Mouse (Mus musculus) embryonic facial prominence, embryonic 12.5 days (tissue): ENCODE results near the gene Plxna1. TPM values are rescaled to one million over a fixed set of nuclear protein-coding genes. Genes with fewer than 3 reads are reported as not detected.

Source experiments
- ATAC-seq: fragments of 200-750 bp; cut with Nextera tagmentation; 2 replicates; pipeline ENCODE4 v1.8.0; 2017; ENCODE audit not compliant: insufficient number of reproducible peaks, insufficient read depth, low FRiP score, low TSS enrichment
- H3K27ac ChIP-seq: fragments of 300-500 bp; sonication (generic); 2 replicates; pipeline ENCODE4 v1.5.1; 2016; ENCODE audit warnings: mild to moderate bottlenecking
- H3K27me3 ChIP-seq: fragments of 300-500 bp; sonication (generic); 2 replicates; pipeline ENCODE4 v1.6.1; 2016; ENCODE audit warnings: mild to moderate bottlenecking, moderate library complexity
- H3K36me3 ChIP-seq: fragments of 300-500 bp; sonication (generic); 2 replicates; pipeline ENCODE4 v1.6.1; 2016; ENCODE audit warnings: mild to moderate bottlenecking
- H3K4me1 ChIP-seq: fragments of 300-500 bp; sonication (generic); 2 replicates; pipeline ENCODE4 v1.6.1; 2016
- H3K4me2 ChIP-seq: fragments of 300-500 bp; sonication (generic); replicated peaks from 2 replicates; pipeline ENCODE4 v1.6.1; 2016; ENCODE audit warnings: mild to moderate bottlenecking, moderate library complexity
- H3K4me3 ChIP-seq: fragments of 300-500 bp; sonication (generic); 2 replicates; pipeline ENCODE4 v1.5.1; 2016; ENCODE audit warnings: mild to moderate bottlenecking
- H3K9ac ChIP-seq: fragments of 300-500 bp; sonication (generic); 2 replicates; pipeline ENCODE4 v1.6.1; 2016; ENCODE audit warnings: mild to moderate bottlenecking, moderate library complexity
- H3K9me3 ChIP-seq: fragments of 300-500 bp; sonication (generic); 2 replicates; pipeline ENCODE4 v1.6.1; 2016; ENCODE audit warnings: mild to moderate bottlenecking, moderate library complexity
- WGBS: fragments of 180-500 bp; shearing (Covaris S2); methylation state at CpG from one replicate; pipeline ENCODE4 v1.1.7; 2016; 5-methylcytosine and 5-hydroxymethylcytosine counted together
- polyA plus RNA-seq: library from polyadenylated mRNA; unstranded; fragments of >200 nt; fragmentation: Nextera tagmentation; extraction: Ambion mirVana; gene quantifications from 2 replicates; pipeline ENCODE4 v1.2.1, GENCODE M21; 2016

Plxna1 gene
- polyA plus RNA-seq, 1 experiment from 2014 or later = 37.1 TPM

- 23% methylated on average over 7 of the region's 7 CpGs for WGBS
- no peak overlapping the region for H3K9ac ChIP-seq
- H3K4me3 ChIP-seq = no peak overlapping the region
- H3K27me3 ChIP-seq = no peaks in the 10 kb centered on the region
- H3K9me3 ChIP-seq = no peaks in the 10 kb centered on the region
- H3K4me1 ChIP-seq = 0 out of 2 replicates have a peak, but pooled peaks cover 7% of the 10 kb centered on the region
- ATAC-seq = no peak
- H3K36me3 ChIP-seq = no peaks in the 10 kb centered on the region
- H3K4me2 ChIP-seq = no peak overlapping the region
- H3K27ac ChIP-seq = no peak overlapping the region
Observed at GRCm38 (mm10) chr6:89291494-89291893, 70.9 kb downstream of the Plxna1 start.

GRCm38 (mm10) chr6:89288156-89288555 lies 74.3 kb downstream of the Plxna1 start:
- no peaks in the 10 kb centered on the region for H3K9me3 ChIP-seq
- no peaks in the 10 kb centered on the region for H3K36me3 ChIP-seq
- WGBS = 25% methylated on average over 6 of the region's 6 CpGs
- no peak overlapping the region for H3K4me2 ChIP-seq
- H3K9ac ChIP-seq = no peak overlapping the region
- no peak overlapping the region for H3K4me3 ChIP-seq
- 0 out of 2 replicates have a peak, but pooled peaks cover 8% of the 10 kb centered on the region for H3K4me1 ChIP-seq
- no peaks in the 10 kb centered on the region for H3K27me3 ChIP-seq
- no peak overlapping the region for H3K27ac ChIP-seq
- no peak for ATAC-seq

- H3K36me3 ChIP-seq = no peaks in the 10 kb centered on the region
- H3K9ac ChIP-seq = no peak overlapping the region
- no peaks in the 10 kb centered on the region for H3K9me3 ChIP-seq
- H3K4me2 ChIP-seq = no peak overlapping the region
- H3K27ac ChIP-seq = no peak overlapping the region
- ATAC-seq = no peak
- H3K4me1 ChIP-seq = peaks cover 8% of the 10 kb centered on the region; the same call in 1 of the 2 replicates
- no peaks in the 10 kb centered on the region for H3K27me3 ChIP-seq
- no peak overlapping the region for H3K4me3 ChIP-seq
- WGBS = 50% methylated on average over 6 of the region's 6 CpGs
Observed at GRCm38 (mm10) chr6:89286700-89287428, 75.6 kb downstream of the Plxna1 start.

- no peak for ATAC-seq
- 76% methylated on average over 3 of the region's 3 CpGs for WGBS
- H3K27ac ChIP-seq = no peak overlapping the region; the same call in 1 of the 2 replicates
Observed at GRCm38 (mm10) chr6:89286286-89286655, 76.1 kb downstream of the Plxna1 start.

GRCm38 (mm10) chr6:89285561-89286285 lies 76.7 kb downstream of the Plxna1 start:
- no peaks in the 10 kb centered on the region; the same call in 1 of the 2 replicates for H3K27me3 ChIP-seq
- H3K36me3 ChIP-seq = no peaks in the 10 kb centered on the region
- H3K27ac ChIP-seq = no peak overlapping the region; the same call in 1 of the 2 replicates
- WGBS = 40% methylated on average over 9 of the region's 9 CpGs
- no peaks in the 10 kb centered on the region for H3K9me3 ChIP-seq
- no peak overlapping the region for H3K4me3 ChIP-seq
- H3K9ac ChIP-seq = no peak overlapping the region
- no peak for ATAC-seq
- H3K4me2 ChIP-seq = no peak overlapping the region
- peaks cover 11% of the 10 kb centered on the region; the same call in 1 of the 2 replicates for H3K4me1 ChIP-seq

More at GRCm38 (mm10) chr6:89286286-89286655, 76.1 kb downstream of the Plxna1 start:
- Histone ChIP-seq H3K9ac (no peak overlapping the region), H3K4me1 (peaks cover 11% of the 10 kb centered on the region; the same call in 1 of the 2 replicates), H3K9me3 (no peaks in the 10 kb centered on the region), H3K36me3 (no peaks in the 10 kb centered on the region), H3K4me2 (no peak overlapping the region), H3K4me3 (no peak overlapping the region), H3K27me3 (no peaks in the 10 kb centered on the region)

- Histone ChIP-seq H3K4me3 (no peak overlapping the region), H3K36me3 (no peaks in the 10 kb centered on the region), H3K9me3 (no peaks in the 10 kb centered on the region), H3K4me2 (no peak overlapping the region), H3K9ac (no peak overlapping the region), H3K4me1 (peaks cover 11% of the 10 kb centered on the region; the same call in 1 of the 2 replicates), H3K27ac (no peak overlapping the region), H3K27me3 (no peaks in the 10 kb centered on the region; the same call in 1 of the 2 replicates)
- ATAC-seq = no peak
Observed at GRCm38 (mm10) chr6:89285116-89285515, 77.3 kb downstream of the Plxna1 start.

- H3K4me2 ChIP-seq = no peak overlapping the region
- no peak overlapping the region for H3K27ac ChIP-seq
- no peak overlapping the region for H3K9ac ChIP-seq
- no peak overlapping the region for H3K4me3 ChIP-seq
- no peak for ATAC-seq
- 86% methylated on average over 4 of the region's 4 CpGs for WGBS
- peaks cover 11% of the 10 kb centered on the region; the same call in 1 of the 2 replicates for H3K4me1 ChIP-seq
- no peaks in the 10 kb centered on the region for H3K36me3 ChIP-seq
- no peaks in the 10 kb centered on the region; the same call in 1 of the 2 replicates for H3K27me3 ChIP-seq
- no peaks in the 10 kb centered on the region for H3K9me3 ChIP-seq
Observed at GRCm38 (mm10) chr6:89283095-89283494, 79.3 kb downstream of the Plxna1 start.

- no peaks in the 10 kb centered on the region; the same call in 1 of the 2 replicates for H3K27me3 ChIP-seq
- 55% methylated on average over 5 of the region's 5 CpGs for WGBS
Observed at GRCm38 (mm10) chr6:89282626-89283025, 79.8 kb downstream of the Plxna1 start.

GRCm38 (mm10) chr6:89281492-89282332 lies 80.7 kb downstream of the Plxna1 start:
- Histone ChIP-seq H3K9ac (no peak overlapping the region), H3K9me3 (no peaks in the 10 kb centered on the region), H3K36me3 (no peaks in the 10 kb centered on the region), H3K4me2 (peak overlapping the region; percentile 21; the same call in 1 of the 2 replicates), H3K27ac (no peak overlapping the region), H3K4me1 (peaks cover 6% of the 10 kb centered on the region; the same call in 1 of the 2 replicates), H3K27me3 (no peaks in the 10 kb centered on the region; the same call in 1 of the 2 replicates), H3K4me3 (no peak overlapping the region)
- ATAC-seq = no peak
- 22% methylated on average over 16 of the region's 16 CpGs for WGBS

More at GRCm38 (mm10) chr6:89282626-89283025, 79.8 kb downstream of the Plxna1 start:
- H3K9ac ChIP-seq = no peak overlapping the region
- H3K9me3 ChIP-seq = no peaks in the 10 kb centered on the region
- H3K4me2 ChIP-seq = no peak overlapping the region
- peaks cover 11% of the 10 kb centered on the region; the same call in 1 of the 2 replicates for H3K4me1 ChIP-seq
- ATAC-seq = no peak
- H3K4me3 ChIP-seq = no peak overlapping the region
- H3K36me3 ChIP-seq = no peaks in the 10 kb centered on the region
- H3K27ac ChIP-seq = no peak overlapping the region

GRCm38 (mm10) chr6:89280555-89280954 lies 81.9 kb downstream of the Plxna1 start:
- H3K4me3 ChIP-seq = no peak overlapping the region
- no peak overlapping the region for H3K27ac ChIP-seq
- H3K36me3 ChIP-seq = no peaks in the 10 kb centered on the region
- H3K27me3 ChIP-seq = no peaks in the 10 kb centered on the region; the same call in 1 of the 2 replicates
- peaks cover 3% of the 10 kb centered on the region; the same call in 1 of the 2 replicates for H3K4me1 ChIP-seq
- no peak for ATAC-seq
- H3K9ac ChIP-seq = no peak overlapping the region
- WGBS = 84% methylated on average over 4 of the region's 4 CpGs
- no peaks in the 10 kb centered on the region for H3K9me3 ChIP-seq
- no peak overlapping the region for H3K4me2 ChIP-seq
